Mouse (Mus musculus) liver, postnatal 0 days (tissue): ENCODE measurements around the gene Hc. TPM values are rescaled to one million over a fixed set of nuclear protein-coding genes. Genes with fewer than 3 reads are reported as not detected.

ENCODE experiments used
- ATAC-seq: fragments of 200-750 bp; cut with Nextera tagmentation; 2 replicates; pipeline ENCODE4 v1.8.0; 2017; ENCODE audit warnings: mild to moderate bottlenecking, moderate library complexity
- DNase-seq: peaks from one replicate; pipeline ENCODE4 v3.0.0-alpha.2; 2016
- H3K27ac ChIP-seq: fragments of 300-500 bp; sonication (generic); 2 replicates; pipeline ENCODE4 v1.5.1; 2014; ENCODE audit warnings: antibody characterized with exemption, moderate library complexity, mild to moderate bottlenecking, low read depth
- H3K27me3 ChIP-seq: fragments of 300-500 bp; sonication (generic); 2 replicates; pipeline ENCODE4 v1.6.1; 2014; ENCODE audit warnings: low read length, control low read depth, mixed read lengths; ENCODE audit not compliant: insufficient read depth
- H3K36me3 ChIP-seq: fragments of 300-500 bp; sonication (generic); replicated peaks from 2 replicates; pipeline ENCODE4 v1.6.1; 2014; ENCODE audit warnings: mild to moderate bottlenecking, control low read depth, low read length, moderate library complexity, mixed read lengths; ENCODE audit not compliant: insufficient read depth
- H3K4me1 ChIP-seq: fragments of 300-500 bp; sonication (generic); 2 replicates; pipeline ENCODE4 v1.6.1; 2014; ENCODE audit warnings: antibody characterized with exemption, mild to moderate bottlenecking, control low read depth; ENCODE audit not compliant: insufficient read depth
- H3K4me2 ChIP-seq: fragments of 300-500 bp; sonication (generic); 2 replicates; pipeline ENCODE4 v1.6.1; 2014; ENCODE audit warnings: low read depth, mild to moderate bottlenecking, low read length, moderate library complexity, mixed read lengths
- H3K4me3 ChIP-seq: fragments of 300-500 bp; sonication (generic); 2 replicates; pipeline ENCODE4 v1.5.1; 2014; ENCODE audit warnings: low read depth, low read length
- H3K9ac ChIP-seq: fragments of 300-500 bp; sonication (generic); replicated peaks from 2 replicates; pipeline ENCODE4 v1.6.1; 2014; ENCODE audit warnings: mild to moderate bottlenecking, moderate library complexity
- H3K9me3 ChIP-seq: fragments of 300-500 bp; sonication (generic); 2 replicates; pipeline ENCODE4 v1.6.1; 2016; ENCODE audit warnings: mild to moderate bottlenecking, control low read depth, low read length, mixed read lengths
- CTCF ChIP-seq: sonication (generic); IDR thresholded peaks from 2 replicates; pipeline ENCODE4 v1.5.1; 2016; ENCODE audit warnings: antibody characterized with exemption, low read depth
- EP300 ChIP-seq: IDR thresholded peaks from 2 replicates; pipeline ENCODE4 v1.6.1; 2016; ENCODE audit warnings: antibody characterized with exemption, low read depth, mild to moderate bottlenecking
- WGBS: fragments of 180-500 bp; shearing (Covaris S2); extraction: QIAGEN DNeasy Blood & Tissue Kit; methylation state at CpG from one replicate; pipeline ENCODE4 v1.1.7; 2014; ENCODE audit not compliant: insufficient replicate concordance; 5-methylcytosine and 5-hydroxymethylcytosine counted together
- polyA plus RNA-seq: library from polyadenylated mRNA; unstranded; fragments of >200 nt; fragmentation: Nextera tagmentation; extraction: Ambion mirVana; gene quantifications from 2 replicates; pipeline ENCODE4 v1.2.1, GENCODE M21; 2015

Gene Hc
- polyA plus RNA-seq, 1 experiment from 2014 or later, result 81.0 TPM

DNA sequence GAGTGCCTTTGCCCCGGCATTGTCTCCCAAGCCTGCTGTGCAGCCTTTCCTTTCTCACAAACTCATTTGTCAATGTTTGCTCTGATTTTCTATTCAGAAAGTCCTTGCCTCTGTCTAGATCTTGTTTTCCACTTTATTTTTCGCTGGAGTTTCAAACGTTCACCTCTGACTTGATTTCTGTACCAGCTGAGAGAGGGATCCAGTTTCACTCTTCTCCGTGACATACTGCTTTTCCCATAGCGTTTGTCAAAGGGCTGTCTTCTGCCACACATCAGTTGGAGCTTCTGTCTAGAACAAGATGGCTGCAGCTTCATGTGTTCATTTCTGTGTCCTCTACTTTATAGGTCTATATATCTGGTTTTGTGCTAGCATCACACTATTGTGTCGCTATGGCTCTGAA is 17.9 kb upstream of the Hc start:
- H3K27ac ChIP-seq, result no peak overlapping the region
- H3K9ac ChIP-seq, result no peak overlapping the region
- TF ChIP-seq CTCF (no peak), EP300 (no peak)
- H3K36me3 ChIP-seq, result no peaks in the 10 kb centered on the region
- 67% methylated on average over 6 of the region's 6 CpGs for WGBS
- H3K9me3 ChIP-seq, result no peaks in the 10 kb centered on the region
- no peak overlapping the region for H3K4me2 ChIP-seq
- H3K27me3 ChIP-seq, result no peaks in the 10 kb centered on the region
- no peak overlapping the region for H3K4me3 ChIP-seq
- DNase-seq (no peak), ATAC-seq (no peak)
- peaks cover 7% of the 10 kb centered on the region for H3K4me1 ChIP-seq

DNA sequence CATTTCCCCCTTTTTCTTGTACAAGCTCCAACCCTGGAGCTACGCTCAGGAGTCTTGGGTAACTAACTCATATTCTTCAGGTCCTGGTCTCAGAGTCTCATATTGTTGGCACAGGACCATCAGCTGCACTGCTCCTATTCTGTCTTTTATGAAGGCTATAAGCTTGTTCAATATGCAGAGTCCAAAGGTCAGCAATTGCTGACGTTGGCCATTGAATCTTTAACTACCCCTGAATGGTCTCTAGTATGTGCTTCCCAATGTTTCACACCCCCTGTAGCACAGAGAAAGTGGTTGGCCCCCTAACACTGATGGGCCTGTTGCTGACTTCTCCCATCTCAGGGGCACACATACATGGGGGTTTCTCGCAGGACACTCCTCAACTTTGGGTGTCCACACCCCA is 13.1 kb upstream of the Hc start:
- H3K9ac ChIP-seq, result no peak overlapping the region
- DNase-seq (no peak), ATAC-seq (peak; percentile 51; the same call in 1 of the 2 replicates)
- no peaks in the 10 kb centered on the region for H3K27me3 ChIP-seq
- no peak overlapping the region for H3K4me3 ChIP-seq
- H3K27ac ChIP-seq, result no peak overlapping the region
- no peaks in the 10 kb centered on the region for H3K9me3 ChIP-seq
- H3K36me3 ChIP-seq, result no peaks in the 10 kb centered on the region
- H3K4me2 ChIP-seq, result no peak overlapping the region
- WGBS, result 76% methylated on average over 3 of the region's 3 CpGs
- no peak for TF ChIP-seq CTCF
- TF ChIP-seq EP300, result no peak
- peaks cover 7% of the 10 kb centered on the region for H3K4me1 ChIP-seq

DNA sequence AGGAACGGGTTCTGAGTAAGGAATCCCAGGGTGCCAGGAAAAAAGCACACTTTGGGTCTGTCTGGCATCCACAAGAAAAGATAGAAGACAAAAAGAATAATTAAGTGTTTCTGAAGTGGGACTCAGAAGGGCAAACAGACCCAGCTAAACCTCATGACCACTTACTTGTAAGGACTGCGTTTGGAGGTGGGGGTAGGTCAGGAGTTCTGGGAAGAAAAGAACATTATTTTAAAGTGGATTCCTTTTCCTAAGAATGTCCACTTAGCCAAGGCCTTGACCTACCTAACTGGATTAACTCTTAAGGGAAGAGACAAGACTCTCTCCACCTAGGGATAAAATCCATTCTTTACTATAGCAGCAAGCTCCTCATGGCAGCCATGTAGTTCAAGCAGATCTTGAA is 11.3 kb upstream of the Hc start:
- Histone ChIP-seq H3K27me3 (no peaks in the 10 kb centered on the region), H3K9ac (no peak overlapping the region), H3K27ac (no peak overlapping the region), H3K36me3 (no peaks in the 10 kb centered on the region), H3K4me1 (peaks cover 7% of the 10 kb centered on the region), H3K4me2 (no peak overlapping the region), H3K4me3 (no peak overlapping the region), H3K9me3 (no peaks in the 10 kb centered on the region)
- no peak for DNase-seq
- TF ChIP-seq CTCF (no peak), EP300 (no peak)
- 74% methylated on average over 2 of the region's 2 CpGs for WGBS
- no peak for ATAC-seq

DNA sequence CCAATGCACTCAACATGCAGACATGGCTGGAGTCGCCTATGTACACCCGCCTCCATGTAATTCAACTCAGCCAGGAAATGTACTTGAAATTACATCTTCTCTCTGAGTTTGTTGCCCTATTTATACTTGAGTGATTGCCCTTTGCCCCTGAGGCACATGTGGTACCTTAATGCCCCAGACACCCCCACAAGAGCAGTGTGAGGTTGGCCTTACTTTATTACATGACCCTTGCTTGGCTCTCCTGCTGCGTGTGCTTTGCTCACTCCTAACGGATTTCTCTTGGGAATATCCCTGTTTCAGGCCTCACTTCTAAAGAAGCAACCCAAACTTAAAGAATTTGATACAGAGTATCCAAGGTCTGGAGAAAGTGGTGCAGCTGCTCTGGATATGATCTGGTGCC is 9.0 kb upstream of the Hc start:
- H3K4me2 ChIP-seq, result no peak overlapping the region
- no peaks in the 10 kb centered on the region for H3K27me3 ChIP-seq
- no peaks in the 10 kb centered on the region for H3K9me3 ChIP-seq
- no peak for ATAC-seq
- TF ChIP-seq CTCF (no peak), EP300 (no peak)
- H3K9ac ChIP-seq, result no peak overlapping the region
- no peaks in the 10 kb centered on the region for H3K36me3 ChIP-seq
- WGBS, result 83% methylated on average over 4 of the region's 4 CpGs
- no peak overlapping the region for H3K4me3 ChIP-seq
- peaks cover 7% of the 10 kb centered on the region; the same call in 1 of the 2 replicates for H3K4me1 ChIP-seq
- H3K27ac ChIP-seq, result no peak overlapping the region
- DNase-seq, result no peak

DNA sequence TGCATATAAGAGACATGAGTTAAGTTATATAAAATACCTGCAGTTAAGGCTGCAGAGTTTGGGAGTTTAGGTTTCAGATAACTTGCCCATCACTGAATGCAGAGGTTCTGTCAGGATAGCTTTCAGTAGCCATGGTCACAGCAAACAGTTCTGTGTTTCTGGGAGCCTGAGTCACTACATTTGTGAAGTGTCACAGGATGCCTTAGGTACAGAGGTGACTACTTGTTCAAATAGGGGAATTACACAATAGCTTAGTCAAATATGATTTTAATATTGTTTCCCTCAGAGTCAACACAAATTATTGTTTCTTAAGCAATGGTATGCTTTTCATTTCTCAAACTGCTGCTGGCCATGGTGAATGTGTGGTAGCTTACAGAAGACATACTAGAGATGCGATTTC is 7.9 kb upstream of the Hc start:
- no peak overlapping the region for H3K4me2 ChIP-seq
- no peaks in the 10 kb centered on the region for H3K27me3 ChIP-seq
- H3K9me3 ChIP-seq, result no peaks in the 10 kb centered on the region
- no peaks in the 10 kb centered on the region for H3K36me3 ChIP-seq
- TF ChIP-seq EP300, result no peak
- no peak overlapping the region for H3K9ac ChIP-seq
- H3K27ac ChIP-seq, result peak overlapping the region; percentile 19; the same call in 1 of the 2 replicates
- no peak overlapping the region for H3K4me3 ChIP-seq
- H3K4me1 ChIP-seq, result peaks cover 4% of the 10 kb centered on the region; the same call in 1 of the 2 replicates
- 71% methylated on average over 1 of the region's 1 CpGs for WGBS
- ATAC-seq (peak; percentile 72), DNase-seq (no peak)

DNA sequence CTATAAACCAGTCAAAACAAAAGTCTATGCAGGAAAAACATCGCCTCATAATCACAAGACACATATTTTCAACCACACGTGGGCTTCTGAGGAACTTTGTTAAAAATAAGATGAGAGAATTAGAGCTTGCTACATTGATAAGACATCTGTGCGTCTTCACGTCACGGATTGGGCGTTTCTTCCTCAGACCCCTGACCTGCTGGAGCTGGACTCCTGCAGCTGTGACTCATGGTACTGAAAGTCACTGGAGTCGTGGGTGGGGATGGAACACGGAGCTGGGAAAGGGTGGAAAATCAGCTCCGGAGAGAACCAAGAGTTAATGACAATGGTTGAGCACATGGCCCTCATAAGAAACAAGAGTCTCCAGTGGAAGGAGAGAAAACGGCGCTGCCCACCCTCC is 5.9 kb upstream of the Hc start:
- Histone ChIP-seq H3K9me3 (no peaks in the 10 kb centered on the region), H3K4me3 (no peak overlapping the region), H3K27me3 (no peaks in the 10 kb centered on the region), H3K9ac (no peak overlapping the region), H3K36me3 (no peaks in the 10 kb centered on the region), H3K4me1 (peaks cover 5% of the 10 kb centered on the region; the same call in 1 of the 2 replicates), H3K27ac (no peak overlapping the region), H3K4me2 (no peak overlapping the region)
- DNase-seq (no peak), ATAC-seq (no peak)
- 78% methylated on average over 11 of the region's 11 CpGs for WGBS
- TF ChIP-seq EP300 (no peak), CTCF (no peak)

DNA sequence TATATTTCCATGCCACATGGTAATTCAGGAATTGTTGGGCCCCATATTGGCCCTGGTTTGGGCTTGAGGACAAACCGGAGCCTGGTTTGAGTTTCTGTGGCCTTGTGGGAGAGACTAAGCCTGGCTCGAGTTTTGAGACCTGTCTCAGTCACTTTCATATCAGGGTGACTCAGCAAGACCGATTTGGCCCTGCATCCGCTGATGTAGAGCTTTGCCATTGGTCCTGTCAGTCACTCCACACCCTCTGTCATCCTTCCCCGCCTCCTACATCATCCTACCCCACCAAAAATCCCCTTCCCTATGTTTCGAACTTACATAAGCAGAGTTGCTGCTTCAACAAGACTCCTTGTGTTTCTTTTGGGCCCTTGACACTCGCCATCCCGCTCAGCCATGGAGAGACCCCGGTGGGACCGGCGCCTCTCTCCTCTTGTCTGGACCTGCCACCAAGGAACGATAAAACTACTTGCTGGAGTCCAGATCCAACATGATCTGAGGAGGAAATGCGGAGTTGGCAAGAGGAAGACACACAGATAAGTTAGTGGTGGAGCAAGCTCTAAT is 5.4 kb upstream of the Hc start:
- no peak for ATAC-seq
- no peak for DNase-seq
- H3K36me3 ChIP-seq, result no peaks in the 10 kb centered on the region
- 82% methylated on average over 13 of the region's 13 CpGs for WGBS
- H3K9me3 ChIP-seq, result no peaks in the 10 kb centered on the region
- no peak overlapping the region for H3K27ac ChIP-seq
- H3K4me2 ChIP-seq, result no peak overlapping the region
- no peak overlapping the region for H3K9ac ChIP-seq
- no peak overlapping the region for H3K4me3 ChIP-seq
- H3K4me1 ChIP-seq, result peaks cover 5% of the 10 kb centered on the region; the same call in 1 of the 2 replicates
- TF ChIP-seq CTCF, result no peak
- no peak for TF ChIP-seq EP300
- no peaks in the 10 kb centered on the region for H3K27me3 ChIP-seq
